Mouse (Mus musculus) G1E (cell line): ENCODE data around the gene Atp6v1b1. TPM values are rescaled to one million over a fixed set of nuclear protein-coding genes. Genes with fewer than 3 reads are reported as not detected.

Source experiments
- ATAC-seq: 2 replicates; pipeline ENCODE4 v1.8.0; 2016; ENCODE audit warnings: mild to moderate bottlenecking; ENCODE audit not compliant: insufficient number of reproducible peaks, poor library complexity, low FRiP score, severe bottlenecking; ENCODE audit errors: extremely low read depth
- DNase-seq: peaks from one replicate; pipeline ENCODE4 v3.0.0; 2012; ENCODE audit warnings: low spot score
- H3K27me3 ChIP-seq: 2 replicates; pipeline ENCODE4 v1.6.1; 2012; ENCODE audit warnings: mild to moderate bottlenecking, low read length, inconsistent platforms; ENCODE audit not compliant: insufficient read depth
- H3K36me3 ChIP-seq: replicated peaks from 2 replicates; pipeline ENCODE3; 2012; ENCODE audit warnings: mild to moderate bottlenecking, inconsistent platforms
- H3K4me1 ChIP-seq: 2 replicates; pipeline ENCODE4 v1.6.1; 2012; ENCODE audit warnings: low read depth, low read length, inconsistent platforms, mixed read lengths; ENCODE audit not compliant: insufficient read depth
- H3K4me3 ChIP-seq: 2 replicates; pipeline ENCODE4 v1.5.1; 2012; ENCODE audit warnings: low read depth, mild to moderate bottlenecking, inconsistent platforms, low read length, moderate library complexity, mixed read lengths
- H3K9me3 ChIP-seq: replicated peaks from 2 replicates; pipeline ENCODE4 v1.6.1; 2012; ENCODE audit warnings: inconsistent platforms
- CTCF ChIP-seq: IDR thresholded peaks from 2 replicates; pipeline ENCODE4 v1.5.1; 2012; ENCODE audit warnings: low read depth, low read length, inconsistent platforms, mixed read lengths
- GATA1 ChIP-seq: IDR thresholded peaks from 2 replicates; pipeline ENCODE4 v1.6.1; 2012; ENCODE audit warnings: borderline replicate concordance, low read length, inconsistent platforms, mixed read lengths
- GATA2 ChIP-seq: IDR thresholded peaks from 2 replicates; pipeline ENCODE4 v1.6.1; 2012; ENCODE audit warnings: low read depth, low read length, inconsistent platforms, borderline replicate concordance
- POLR2AphosphoS5 ChIP-seq: IDR thresholded peaks from 2 replicates; pipeline ENCODE4 v1.6.1; 2012; ENCODE audit warnings: low read depth, low read length, inconsistent platforms; ENCODE audit not compliant: insufficient replicate concordance
- TAL1 ChIP-seq: conservative IDR thresholded peaks from 2 replicates; pipeline ENCODE4 v1.6.1; 2012; ENCODE audit warnings: low read depth, low read length, inconsistent platforms, mixed read lengths
- polyA plus RNA-seq: library from polyadenylated mRNA; stranded (reverse); fragments of >175 nt; gene quantifications from 2 replicates; pipeline ENCODE4 v1.2.3, GENCODE M21; 2012
- total RNA-seq, 2 experiments: library from RNA; stranded (forward) in 1 of 2; stranded (reverse) in 1 of 2; fragments of 200-1000 nt in 1 of 2; fragments of >200 nt in 1 of 2; fragmentation: Nextera tagmentation in 1 of 2; gene quantifications; 2 replicates each; pipeline ENCODE4 v1.2.3; 2014 to 2017

Gene Atp6v1b1
- total and polyA plus RNA-seq, 3 experiments = 0.22 TPM; not detected in 2

- ATAC-seq (no peak), DNase-seq (no peak)
- Histone ChIP-seq H3K36me3 (no peaks in the 10 kb centered on the region), H3K9me3 (no peaks in the 10 kb centered on the region), H3K4me3 (no peak overlapping the region), H3K27me3 (peaks cover 58% of the 10 kb centered on the region), H3K4me1 (no peaks in the 10 kb centered on the region)
- no peak for TF ChIP-seq TAL1
- no peak for TF ChIP-seq POLR2AphosphoS5
- no peak for TF ChIP-seq CTCF
- TF ChIP-seq GATA1 = no peak
- TF ChIP-seq GATA2 = no peak
These were observed 32.3 kb upstream of the Atp6v1b1 start for GRCm38 (mm10) chr6:83710361-83711066.

- H3K36me3 ChIP-seq = no peaks in the 10 kb centered on the region
- ATAC-seq (no peak), DNase-seq (no peak)
- H3K9me3 ChIP-seq = no peaks in the 10 kb centered on the region
- no peaks in the 10 kb centered on the region for H3K4me1 ChIP-seq
- no peak within 1 kb of the TSS for H3K4me3 ChIP-seq
- H3K27me3 ChIP-seq = peaks cover 58% of the 10 kb centered on the region
- TF ChIP-seq GATA1 = no peak
- no peak for TF ChIP-seq TAL1
- TF ChIP-seq POLR2AphosphoS5 = no peak
- no peak for TF ChIP-seq CTCF
- no peak for TF ChIP-seq GATA2
These were observed 31.6 kb upstream of the Atp6v1b1 start, which contains the start of gene Vax2 for GRCm38 (mm10) chr6:83711067-83711675. TSS of gene Vax2 (plus strand) at chr6:83711264.

- Histone ChIP-seq H3K27me3 (peaks cover 59% of the 10 kb centered on the region), H3K36me3 (no peaks in the 10 kb centered on the region), H3K4me1 (no peaks in the 10 kb centered on the region), H3K9me3 (no peaks in the 10 kb centered on the region), H3K4me3 (no peak overlapping the region)
- no peak for DNase-seq
- TF ChIP-seq GATA1 (no peak), GATA2 (no peak), POLR2AphosphoS5 (no peak), TAL1 (no peak), CTCF (no peak)
- ATAC-seq = no peak
These were observed 30.9 kb upstream of the Atp6v1b1 start for GRCm38 (mm10) chr6:83711725-83712475.

GRCm38 (mm10) chr6:83713271-83714136 lies 29.3 kb upstream of the Atp6v1b1 start:
- H3K9me3 ChIP-seq = no peaks in the 10 kb centered on the region
- peaks cover 56% of the 10 kb centered on the region for H3K27me3 ChIP-seq
- no peaks in the 10 kb centered on the region for H3K36me3 ChIP-seq
- TF ChIP-seq POLR2AphosphoS5 = no peak
- DNase-seq (no peak), ATAC-seq (no peak)
- H3K4me3 ChIP-seq = no peak overlapping the region
- no peaks in the 10 kb centered on the region for H3K4me1 ChIP-seq

GRCm38 (mm10) chr6:83714221-83715123 lies 28.3 kb upstream of the Atp6v1b1 start:
- DNase-seq (no peak), ATAC-seq (no peak)
- H3K36me3 ChIP-seq = no peaks in the 10 kb centered on the region
- H3K4me1 ChIP-seq = no peaks in the 10 kb centered on the region
- H3K27me3 ChIP-seq = peaks cover 48% of the 10 kb centered on the region
- H3K9me3 ChIP-seq = no peaks in the 10 kb centered on the region
- TF ChIP-seq GATA2 = no peak
- H3K4me3 ChIP-seq = no peak overlapping the region
